Mouse (Mus musculus) testis, postnatal 10 days (tissue): ENCODE data around the gene Gm20388.
"Not testable (repeated sequence)": the region's sequence is repeated elsewhere in the genome, so short reads cannot be mapped to it uniquely, and the experiment has no call there.

Experiments used
- DNase-seq: peaks from one replicate; pipeline ENCODE4 v3.0.0; 2021; ENCODE audit warnings: low spot score

The Gm20388 gene

DNA sequence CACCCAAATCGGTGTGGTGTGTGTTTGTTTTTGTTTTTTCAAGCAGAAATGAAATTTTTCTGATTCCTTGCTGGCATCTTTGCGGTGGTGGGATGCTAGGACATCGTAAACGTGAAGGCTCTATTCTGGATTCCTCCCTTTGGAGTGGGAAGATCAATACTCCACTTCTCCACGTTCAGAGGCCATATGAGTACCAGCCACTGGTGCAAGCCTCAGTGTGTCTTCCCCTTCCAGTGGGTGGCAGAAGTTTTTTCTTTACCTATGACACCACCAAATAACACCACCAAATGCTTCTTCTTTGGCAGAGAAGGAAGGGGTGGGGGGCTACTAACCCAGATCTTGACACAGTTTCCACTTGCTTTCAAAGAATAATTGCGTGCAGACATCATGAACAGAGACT lies 1215.5 kb downstream of the Gm20388 start:
- DNase-seq, result no peak

DNA sequence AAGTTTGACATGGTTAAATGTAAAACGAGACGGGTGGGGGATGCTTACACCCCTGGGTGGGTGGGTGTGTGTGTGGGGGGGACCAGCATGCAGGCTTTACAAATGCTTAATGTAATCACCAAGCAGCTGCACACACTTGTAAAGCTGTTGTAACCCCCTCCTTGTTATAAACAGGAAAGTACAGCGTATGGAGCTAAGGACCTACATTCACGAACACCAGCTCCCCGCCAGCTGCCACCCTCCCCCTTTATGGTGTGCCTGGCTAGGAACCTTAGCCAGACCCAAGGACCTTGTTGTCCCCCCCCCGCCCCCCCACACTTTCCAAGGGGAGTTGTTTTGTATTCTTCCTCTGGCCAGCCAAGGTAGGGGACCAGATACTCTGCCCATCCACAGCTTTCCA lies 1216.1 kb downstream of the Gm20388 start:
- no peak for DNase-seq

DNA sequence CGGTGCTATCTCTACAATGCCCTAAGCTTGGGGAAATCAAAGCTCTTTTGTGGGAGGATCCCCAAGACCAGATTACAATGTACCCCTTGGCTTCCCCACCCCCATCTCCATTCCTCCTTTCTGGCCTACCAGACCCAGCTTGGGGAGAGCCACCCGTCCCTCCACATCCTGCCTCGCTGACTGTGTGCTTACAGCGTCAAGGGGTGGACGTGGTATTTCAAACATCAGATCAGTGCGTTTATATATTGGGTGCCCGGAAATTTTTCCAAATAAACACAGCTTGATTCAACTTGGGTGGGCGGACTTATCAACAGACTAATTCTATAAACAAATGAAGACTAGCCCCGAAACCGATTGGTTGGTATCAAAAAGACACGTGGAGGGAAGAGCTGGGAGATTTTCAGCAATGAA lies 1216.7 kb downstream of the Gm20388 start:
- no peak for DNase-seq

DNA sequence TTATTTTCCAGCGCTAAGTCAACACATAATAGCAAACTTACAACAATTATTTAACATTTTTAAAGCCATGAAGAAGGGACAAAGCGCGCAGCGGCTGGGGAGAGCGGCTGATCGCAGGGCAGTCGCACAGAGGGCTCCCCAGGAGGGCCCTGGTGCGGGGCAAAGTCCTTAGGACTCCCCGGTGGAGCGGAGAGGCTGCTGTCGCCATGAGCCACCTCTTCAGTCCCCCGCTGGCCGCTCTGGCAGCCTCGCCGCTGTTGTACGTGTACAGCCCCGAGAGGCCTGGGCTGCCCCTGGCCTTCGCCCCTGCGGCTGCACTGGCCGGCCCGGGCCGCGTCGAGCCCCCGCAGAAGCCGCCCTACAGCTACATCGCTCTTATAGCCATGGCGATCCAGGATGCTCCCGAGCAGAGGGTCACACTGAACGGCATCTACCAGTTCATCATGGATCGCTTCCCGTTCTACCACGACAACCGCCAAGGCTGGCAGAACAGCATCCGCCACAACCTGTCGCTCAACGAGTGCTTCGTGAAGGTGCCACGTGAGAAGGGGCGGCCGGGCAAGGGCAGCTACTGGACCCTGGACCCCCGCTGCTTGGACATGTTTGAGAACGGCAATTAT lies 1217.2 kb downstream of the Gm20388 start, which contains the start of gene Foxl1:
Gene Foxl1, plus strand, starts transcription at position 185 of the 620 bp plus-strand sequence.
- no peak for DNase-seq

DNA sequence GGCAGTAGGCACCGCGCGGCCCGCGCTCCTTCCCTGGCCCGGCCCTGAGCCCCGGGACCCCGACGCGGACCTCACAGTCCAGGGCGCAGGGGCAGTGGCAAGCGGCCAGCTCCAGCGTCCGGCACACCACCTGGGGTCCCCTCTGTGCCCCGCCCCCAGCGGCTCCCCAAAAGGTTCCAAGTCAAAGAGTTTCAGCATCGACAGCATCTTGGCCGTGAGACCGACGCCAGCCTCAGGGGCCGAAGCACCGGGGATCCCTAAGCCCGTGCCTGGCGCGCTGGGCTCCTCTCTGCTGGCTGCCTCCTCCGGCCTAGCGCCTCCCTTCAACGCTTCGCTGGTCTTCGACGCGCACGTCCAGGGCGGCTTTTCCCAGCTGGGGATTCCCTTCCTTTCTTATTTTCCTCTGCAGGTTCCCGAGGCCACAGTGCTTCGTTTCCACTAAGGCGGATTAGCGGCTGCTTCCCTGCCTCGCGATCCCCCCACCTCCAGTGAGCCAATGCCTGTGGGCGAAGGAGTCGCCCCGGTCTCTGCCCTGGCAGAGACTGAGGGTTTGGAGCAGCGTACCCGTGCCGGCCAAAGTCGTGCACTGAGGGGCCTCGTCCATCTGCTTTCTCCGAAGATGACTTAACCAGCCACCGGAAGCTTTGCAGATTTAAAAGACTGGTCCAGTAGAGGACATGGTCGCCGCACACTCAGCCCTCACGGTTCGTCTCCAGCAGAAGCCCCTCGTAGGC lies 1218.1 kb downstream of the Gm20388 start:
- DNase-seq, result peak; percentile 63

DNA sequence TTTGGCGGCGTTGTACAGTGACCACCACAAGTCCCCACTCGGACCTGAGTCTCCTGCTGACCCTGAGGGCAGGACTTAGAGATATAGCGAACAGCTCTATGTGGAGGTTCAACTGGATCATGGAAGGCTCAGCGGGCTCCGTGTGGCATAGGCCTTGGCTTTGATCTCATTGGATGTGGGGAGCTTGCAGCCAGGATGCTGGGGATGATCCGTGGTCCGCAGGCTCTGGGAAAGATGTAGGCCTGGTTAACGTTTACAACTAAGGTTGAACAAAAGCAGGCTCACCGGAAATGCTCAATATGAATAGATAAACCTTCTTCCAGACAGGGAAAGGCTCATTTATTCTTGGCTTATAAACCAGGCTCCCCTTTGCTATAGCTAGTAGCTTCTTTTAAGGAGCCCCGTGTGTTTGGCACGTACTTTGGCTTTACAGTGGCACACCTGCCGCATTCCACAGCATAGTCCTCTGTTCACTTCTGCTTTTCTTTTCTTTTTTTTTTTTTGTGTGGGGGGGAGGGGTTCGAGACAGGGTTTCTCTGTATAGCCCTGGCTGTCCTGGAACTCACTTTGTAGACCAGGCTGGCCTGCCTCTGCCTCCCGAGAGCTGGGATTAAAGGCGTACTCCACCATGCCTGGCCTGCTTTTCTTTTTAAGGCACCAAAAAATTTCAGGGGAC lies 1218.8 kb downstream of the Gm20388 start:
- no peak for DNase-seq

DNA sequence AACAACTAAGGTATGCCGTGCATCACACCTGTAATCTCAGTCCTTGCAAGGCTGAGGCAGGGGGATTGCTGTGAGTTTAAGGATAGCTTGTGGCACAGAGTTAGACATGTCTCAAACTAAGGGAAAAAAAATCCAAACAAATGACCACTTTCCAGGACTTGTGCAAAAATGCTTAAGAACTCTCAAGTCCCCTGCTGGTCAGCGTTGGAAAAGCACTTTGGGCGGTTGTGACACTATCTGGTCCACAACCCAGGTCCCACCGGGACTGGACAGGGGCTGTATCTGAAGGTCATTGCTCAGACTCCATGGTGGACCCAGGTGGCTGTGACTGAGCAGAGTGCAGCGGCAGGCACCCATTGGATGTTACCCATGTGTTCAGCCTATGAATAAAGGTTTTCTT lies 1219.9 kb downstream of the Gm20388 start:
- peak; percentile 73 for DNase-seq

DNA sequence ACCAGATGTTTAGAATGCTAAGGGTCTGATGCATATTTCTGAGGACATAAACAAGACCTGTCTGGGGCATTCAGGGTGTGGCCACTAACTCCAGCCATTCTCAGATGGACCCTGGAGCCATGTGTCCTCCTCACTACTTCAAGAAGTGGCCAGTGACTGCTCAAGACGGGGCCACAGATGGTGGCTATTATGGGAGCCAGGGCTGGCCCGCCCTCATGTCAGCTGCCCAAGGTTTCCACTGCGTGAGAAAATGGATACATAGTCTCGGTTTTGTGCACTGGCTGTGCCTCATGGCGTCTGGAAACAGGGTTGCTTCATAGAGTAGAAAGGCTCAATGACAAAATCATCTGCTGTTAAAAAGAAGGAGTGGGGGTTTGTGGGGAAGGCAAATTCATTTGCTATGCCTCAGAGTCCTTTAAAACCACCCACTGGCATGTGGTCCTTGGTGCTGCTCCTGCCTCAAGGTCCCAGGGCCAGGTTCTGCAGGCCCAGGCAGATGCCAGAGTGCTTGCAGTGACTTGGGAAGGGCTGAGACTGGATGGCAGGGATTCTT lies 1222.4 kb downstream of the Gm20388 start:
- no peak for DNase-seq

DNA sequence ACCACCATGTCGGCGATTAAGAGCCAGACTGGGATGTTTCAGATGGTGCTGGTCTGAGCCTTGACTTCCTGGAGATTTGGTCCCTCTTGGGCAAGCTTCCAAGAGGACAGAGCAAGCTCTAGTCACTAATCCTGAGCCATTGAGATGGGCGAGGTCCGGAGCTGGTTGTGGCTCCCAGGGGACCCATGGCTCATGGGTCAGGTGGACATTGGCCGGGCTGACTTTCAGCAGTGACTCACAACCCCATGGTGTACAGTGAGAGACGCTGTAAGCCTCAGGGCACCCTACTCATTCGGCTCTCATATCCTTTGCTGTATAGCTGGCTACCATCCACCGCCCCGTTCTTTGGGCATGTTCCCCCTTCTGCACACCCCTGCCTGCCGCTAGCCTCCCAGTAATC lies 1223.5 kb downstream of the Gm20388 start:
- DNase-seq, result no peak

DNA sequence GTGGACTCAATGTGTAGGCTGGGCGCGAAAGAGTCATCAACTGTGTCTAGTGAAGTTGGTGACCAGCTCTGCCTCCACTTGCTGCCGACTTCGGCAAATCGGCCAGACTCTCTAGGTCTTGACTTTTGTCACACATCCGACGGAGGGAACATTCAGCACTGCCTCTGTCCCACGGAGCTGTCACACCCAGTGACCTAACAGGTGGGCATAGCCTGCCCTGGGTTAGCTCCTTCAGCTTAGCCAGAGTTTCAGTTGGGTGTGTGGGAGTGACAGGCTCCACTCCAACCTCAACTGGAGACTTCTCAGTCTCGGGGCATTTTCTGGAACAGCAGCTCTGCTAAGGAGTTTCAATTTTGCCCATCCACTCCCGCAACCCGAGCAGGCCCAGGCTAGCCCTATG lies 1223.9 kb downstream of the Gm20388 start:
- no peak for DNase-seq

DNA sequence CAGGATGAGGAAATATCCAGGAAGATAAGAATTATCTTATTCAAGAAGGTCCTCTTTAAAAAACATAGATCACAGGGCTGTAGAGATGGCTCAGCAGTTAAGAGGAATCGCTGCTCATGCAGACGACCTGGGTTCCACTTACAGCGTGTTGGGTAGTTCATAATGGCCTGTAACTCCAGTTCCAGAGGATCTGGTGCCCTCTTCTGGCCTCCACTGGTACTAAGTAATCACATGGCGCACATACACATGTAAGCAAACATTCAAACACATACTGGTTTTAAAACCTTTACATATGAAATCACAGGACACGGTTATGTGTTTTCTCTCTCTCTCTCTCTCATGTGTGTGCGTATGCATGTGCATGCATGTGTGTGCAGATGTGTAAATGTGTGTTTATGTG lies 1226.2 kb downstream of the Gm20388 start:
- no peak for DNase-seq

DNA sequence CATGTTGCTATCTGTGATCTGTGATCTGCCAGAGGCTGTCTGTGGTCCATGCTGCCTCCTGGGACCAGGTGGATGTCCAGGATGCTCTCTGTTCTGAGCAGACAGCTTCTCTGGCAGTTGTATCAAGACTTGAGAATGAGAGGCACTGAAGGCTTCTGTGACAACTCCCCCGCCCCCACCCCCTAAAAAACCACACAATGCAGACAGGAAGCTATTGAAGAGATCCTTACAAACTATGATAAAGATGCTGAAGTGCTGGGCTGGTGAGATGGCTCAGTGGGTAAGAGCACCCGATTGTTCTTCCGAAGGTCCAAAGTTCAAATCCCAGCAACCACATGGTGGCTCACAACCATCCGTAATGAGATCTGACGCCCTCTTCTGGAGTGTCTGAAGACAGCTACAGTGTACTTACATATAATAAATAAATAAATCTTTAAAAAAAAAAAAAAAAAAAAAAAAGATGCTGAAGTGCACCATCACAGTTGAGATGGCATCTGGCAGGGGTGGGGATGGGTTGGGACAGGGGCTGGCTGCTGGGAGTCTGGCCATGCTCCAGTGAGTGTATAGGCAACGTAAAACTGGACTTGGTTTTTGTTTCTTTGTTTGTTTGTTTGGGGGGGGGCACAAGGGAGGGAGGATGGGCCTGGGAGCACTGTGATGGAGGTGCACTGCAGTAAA lies 1235.0 kb downstream of the Gm20388 start:
- DNase-seq, result not testable (repeated sequence)

DNA sequence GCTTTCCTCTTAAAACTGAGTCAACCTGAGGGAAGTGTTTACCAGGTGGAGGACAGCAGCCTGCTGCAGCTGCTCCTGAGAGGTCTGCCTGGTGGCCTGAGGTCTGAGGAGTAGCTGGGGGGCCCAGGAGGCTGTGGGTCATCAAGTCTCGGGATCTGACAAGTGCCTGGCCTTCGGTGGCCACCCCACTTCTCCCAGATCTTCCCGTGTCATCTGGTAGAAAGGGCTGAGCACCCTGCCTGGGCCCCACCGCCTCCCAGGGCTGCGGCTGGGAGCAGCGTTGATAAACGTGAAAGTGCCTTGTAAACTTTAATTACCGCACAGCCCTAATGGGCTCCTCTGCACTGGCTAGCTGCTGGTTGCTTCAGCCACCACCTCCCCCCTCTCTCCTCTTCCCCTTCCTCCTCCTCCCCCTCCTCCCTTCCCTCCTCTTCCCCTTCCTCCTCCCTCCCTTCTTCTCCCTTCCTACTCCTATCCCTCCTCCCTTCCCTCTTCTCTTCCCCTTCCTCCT lies 1238.0 kb downstream of the Gm20388 start:
- no peak for DNase-seq

DNA sequence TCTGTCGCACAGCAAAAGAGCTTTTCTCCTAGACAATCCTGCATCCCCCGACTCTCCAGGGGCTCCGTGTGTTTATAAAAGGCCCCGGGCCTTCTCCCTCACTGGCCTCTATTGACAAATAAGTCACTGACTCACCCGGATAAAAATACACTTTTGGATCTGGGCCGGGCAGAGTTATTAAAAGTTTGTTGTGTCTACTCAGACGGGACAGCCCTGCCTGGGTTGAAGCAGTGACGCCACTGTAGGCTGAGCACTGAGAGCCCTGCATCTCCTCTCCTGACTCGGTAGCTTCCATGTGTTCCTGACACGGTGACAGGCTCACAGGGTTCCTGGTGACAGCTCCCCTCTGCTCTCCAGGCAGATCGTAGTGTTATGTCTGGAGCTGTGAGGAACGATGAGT lies 1241.8 kb downstream of the Gm20388 start:
- no peak for DNase-seq

DNA sequence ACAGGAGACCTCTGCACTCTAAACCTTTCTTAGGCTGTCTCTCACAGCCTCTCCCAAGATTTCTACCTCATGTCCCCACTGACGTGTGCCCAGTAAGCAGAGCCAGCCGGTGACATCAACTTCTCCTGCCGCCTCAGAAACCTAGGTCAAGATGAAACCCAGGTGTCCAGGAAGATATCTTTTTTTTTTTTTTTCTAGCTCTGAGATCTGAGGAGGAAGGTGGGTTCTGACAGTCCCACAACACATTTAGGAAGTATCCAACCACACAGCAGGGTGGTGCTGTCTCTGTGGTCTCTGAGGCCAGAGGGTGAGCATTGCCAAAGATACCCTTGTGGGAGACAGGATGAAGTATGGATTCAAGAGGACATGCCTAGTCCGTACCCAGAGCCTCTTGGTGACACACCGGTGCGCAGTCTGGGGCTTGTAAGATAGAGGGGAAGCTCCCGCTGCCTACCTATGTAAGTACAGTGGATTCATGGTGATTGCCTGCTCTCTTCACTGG lies 1246.4 kb downstream of the Gm20388 start:
- no peak for DNase-seq

DNA sequence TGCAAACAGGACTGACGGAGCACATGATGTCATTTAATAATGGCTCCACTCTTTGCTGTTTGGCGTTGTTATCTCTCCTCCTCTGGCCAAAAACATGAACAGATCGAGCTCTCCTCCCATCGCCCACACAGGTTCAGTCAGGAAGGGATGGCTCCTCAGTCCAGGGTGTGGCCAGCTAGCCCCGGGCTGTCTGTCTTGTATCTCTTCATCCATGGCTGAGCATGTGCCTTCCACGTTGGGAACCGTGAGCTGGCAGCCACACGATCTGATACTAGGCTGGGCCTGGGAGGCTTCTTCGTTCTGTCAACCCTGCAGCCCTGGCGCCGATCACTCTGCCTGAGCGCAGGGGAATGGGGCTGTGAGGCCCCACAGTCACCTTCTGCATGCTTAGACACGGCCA lies 1248.2 kb downstream of the Gm20388 start:
- no peak for DNase-seq

DNA sequence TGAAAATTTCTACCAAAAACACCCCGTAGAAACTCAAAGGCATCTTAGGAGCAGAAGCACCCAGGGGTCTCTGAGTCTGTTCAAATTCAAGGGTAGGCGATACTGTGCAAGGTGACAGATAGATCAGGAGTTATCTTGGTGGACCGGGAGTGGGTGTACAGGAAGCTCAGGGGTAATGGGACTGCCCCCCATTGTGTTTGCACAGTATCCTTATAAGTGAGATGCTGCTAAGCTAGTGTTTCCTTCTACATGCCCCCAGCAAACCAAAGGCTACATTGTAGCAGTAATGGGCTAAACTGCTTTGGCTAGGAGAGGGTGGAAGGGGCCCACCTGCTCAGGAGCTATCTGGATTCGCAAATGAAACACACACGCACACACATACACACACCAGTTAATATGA lies 1250.8 kb downstream of the Gm20388 start:
- no peak for DNase-seq

DNA sequence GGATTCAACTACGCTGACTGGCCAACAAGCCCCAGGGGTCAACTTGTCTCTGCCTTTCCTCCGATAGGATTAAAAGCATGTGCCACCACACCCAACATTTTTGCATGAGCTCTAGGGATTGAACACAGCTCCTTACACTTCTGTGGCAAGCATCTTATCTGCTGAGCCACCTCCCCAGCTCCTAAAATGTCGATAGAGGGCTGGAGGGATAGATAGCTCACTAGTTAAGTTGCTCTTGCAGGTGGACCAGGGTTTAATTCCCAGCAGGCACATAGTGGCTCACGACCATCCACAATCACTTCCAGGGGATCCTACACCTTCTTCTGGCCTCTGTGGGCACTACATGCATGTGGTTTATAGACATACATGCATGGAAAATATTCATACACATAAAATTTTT lies 1251.8 kb downstream of the Gm20388 start:
- DNase-seq, result no peak

DNA sequence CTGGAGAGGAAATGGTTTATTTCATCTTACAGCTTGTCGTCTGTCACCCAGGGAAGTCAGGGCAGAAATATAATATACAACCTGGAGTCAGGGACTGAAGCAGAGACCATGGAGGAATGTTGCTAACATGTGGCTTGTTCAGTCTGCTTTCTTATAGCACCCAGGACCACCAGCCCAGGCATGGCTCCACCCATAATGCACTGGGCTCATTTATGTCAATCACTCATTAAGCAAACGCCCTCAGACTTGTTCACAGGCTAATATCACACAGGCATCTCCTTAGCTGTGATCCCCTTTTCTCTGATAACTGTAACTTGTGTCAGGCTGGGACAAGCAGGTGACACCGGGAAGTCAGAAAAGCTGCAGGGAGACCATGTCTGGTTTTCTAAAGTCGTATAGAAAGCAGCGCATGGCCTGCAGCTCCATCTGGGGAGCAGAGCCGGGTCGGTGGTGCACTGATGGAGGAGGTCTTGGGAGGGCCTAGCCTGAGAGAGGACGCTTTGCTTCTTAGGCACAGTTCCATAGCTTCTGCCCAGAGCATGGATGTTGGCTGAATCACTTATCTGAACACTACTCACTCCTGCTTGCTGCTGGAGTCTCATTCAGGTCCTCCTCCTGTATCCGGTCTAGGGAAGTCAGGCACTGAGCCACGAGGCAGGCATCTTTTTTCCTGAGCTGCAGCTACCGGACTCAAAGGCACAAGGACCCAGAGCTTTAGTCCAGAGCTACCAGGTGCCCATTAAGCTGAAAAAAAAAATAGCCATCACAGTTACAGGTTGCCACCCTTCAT lies 1252.5 kb downstream of the Gm20388 start:
- DNase-seq, result no peak

DNA sequence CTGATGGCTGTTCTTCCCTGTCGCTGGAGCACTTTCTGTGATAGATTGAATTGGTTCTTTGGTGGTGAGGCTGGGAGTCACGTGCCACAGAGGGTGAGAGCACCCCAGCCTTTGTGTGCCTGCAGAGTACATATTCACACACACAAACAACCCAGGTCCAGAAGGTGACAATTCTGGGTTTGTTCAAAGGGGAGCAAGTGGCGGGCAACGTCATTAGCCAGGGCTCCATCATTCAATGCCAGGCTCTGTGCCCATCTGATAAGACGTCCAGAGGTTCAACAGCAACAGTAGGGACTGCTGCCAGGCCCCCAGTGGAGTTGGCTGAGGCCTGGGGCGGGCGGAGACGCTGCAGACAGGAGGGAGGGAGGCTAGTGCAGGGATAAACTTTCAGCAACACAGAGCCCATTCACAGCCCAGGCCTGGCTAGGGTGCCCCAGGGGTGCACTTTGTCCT lies 1253.4 kb downstream of the Gm20388 start:
- no peak for DNase-seq

DNA sequence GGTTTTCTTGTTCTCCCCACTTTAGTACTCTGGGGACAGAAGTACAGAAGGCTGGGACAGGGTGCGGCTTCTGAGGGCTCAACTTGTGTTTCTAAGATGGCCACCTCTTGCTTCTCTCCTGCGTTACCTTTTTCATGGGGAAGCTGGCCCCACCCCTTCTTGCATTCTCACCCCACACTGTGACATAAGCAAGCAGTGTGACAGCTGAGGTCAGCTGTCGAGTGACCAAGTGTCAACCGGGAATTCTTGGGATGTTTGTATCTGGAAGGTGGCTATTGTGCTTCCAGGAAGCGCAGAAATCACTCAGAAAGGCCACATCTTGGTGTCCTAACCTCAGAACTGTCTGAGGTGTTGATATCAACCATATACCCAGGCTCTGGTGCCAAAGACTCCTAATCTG lies 1257.4 kb downstream of the Gm20388 start:
- no peak for DNase-seq
